Mouse (Mus musculus): Measurements from ENCODE around the gene Clcnka.
A peak's percentile ranks its signal among the peaks of the same experiment; 100 is the strongest.

The Clcnka gene

GRCm38 (mm10) chr4:141372426-141372825 lies 26.1 kb downstream of the Clcnka start:
- DNase-seq (ENCODE audit: low spot score) = peak; percentile 29

- DNase-seq (ENCODE audit: low spot score) = no peak
Observed at GRCm38 (mm10) chr4:141367997-141368791, 30.3 kb downstream of the Clcnka start, which contains the start of gene Fam131c. Gene Fam131c (plus strand): TSS chr4:141368220.

DNA sequence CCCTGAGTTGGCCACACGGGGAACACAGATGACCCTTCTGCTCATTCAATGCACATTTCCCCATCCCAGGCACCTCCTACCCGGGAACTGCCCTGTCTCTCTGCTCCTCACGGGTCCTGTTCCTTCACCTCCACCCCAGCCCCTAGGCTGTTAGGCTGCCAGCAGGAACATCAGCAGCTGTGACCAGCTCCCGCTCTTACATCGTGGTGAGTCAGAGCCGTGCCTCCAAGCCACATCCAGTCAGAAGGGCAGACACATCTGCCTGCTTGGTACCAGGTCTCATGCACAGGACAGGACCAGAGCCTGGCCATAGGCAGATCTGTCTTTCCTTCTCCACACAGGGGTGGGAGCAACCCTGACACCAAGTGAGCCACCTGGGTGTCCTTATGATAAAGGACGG lies 32.6 kb downstream of the Clcnka start:
- no peak for DNase-seq (ENCODE audit: low spot score)

DNA sequence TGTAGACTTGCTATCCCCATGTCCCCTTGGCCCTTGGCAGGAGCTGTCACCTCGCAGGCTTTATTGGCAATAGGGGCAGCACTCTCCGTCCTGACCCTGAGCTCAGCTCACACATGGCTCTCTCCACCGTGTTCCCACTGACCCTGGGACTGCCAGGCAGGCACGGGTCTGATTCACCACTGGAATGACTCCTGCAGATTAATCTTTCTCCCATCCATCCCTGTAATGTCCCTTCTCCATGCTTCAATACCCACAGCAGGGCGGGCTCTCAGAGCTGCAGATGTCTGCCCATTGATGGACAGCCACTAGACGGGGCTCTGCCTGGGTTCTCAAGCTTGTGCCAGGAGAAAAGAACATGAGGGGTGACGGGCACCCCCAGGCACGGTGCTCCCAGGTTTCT lies 33.4 kb downstream of the Clcnka start:
- no peak for DNase-seq (ENCODE audit: low spot score)

DNA sequence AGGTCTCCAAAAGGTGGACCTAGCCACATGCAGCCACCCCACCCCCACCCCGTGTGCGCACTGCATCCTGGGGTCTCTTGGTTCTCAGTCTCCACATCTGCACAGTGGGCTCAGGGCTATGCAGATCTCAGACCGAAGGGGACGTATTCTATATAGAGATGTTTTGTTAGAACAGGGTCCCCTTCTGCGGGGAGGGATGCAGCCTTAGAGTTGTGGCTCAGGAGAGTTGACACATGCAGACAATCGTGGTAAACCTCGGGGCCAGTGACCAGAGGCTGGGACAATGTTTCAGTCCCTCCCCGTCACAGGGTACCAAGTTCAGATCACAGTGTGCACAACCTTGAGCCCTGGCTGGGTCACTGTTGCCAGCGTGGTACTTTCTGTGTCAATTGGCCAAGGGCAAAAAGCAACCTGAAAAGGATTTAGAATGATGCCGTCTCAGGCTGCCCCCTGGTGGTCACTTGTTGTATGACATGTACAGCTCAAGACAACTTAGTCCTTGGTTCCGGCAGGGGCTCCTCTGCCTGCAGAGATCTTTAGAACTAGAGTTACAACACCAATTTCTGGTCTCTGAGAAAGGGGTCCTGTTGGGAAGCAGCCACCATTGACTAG lies 35.5 kb downstream of the Clcnka start:
- DNase-seq (ENCODE audit: low spot score) = peak; percentile 66

GRCm38 (mm10) chr4:141360846-141361245 lies 37.7 kb downstream of the Clcnka start:
- DNase-seq (ENCODE audit: low spot score) = peak; percentile 30

DNA sequence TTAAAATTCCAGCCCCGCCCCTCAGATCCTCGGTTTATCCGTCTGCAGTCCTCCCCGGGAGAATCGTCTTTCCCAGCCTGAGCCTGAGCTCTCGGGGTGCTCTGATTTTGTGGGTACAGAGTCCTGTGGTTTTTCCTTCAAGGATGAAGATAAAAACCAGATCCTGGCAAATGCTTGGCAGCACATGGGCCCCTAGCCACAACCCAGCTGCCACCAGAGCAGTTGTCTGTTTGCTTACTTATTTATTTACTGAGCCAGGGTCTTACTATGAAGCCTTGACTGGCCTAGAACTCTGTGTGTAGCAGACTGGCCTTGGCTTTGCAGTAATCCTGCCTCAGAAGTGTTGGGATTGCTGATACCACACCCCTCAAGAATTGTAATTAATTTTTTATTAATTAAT lies 39.3 kb downstream of the Clcnka start:
- DNase-seq (ENCODE audit: low spot score) = no peak

- DNase-seq (ENCODE audit: low spot score) = no peak
Observed at GRCm38 (mm10) chr4:141357811-141358210, 40.7 kb downstream of the Clcnka start.

DNA sequence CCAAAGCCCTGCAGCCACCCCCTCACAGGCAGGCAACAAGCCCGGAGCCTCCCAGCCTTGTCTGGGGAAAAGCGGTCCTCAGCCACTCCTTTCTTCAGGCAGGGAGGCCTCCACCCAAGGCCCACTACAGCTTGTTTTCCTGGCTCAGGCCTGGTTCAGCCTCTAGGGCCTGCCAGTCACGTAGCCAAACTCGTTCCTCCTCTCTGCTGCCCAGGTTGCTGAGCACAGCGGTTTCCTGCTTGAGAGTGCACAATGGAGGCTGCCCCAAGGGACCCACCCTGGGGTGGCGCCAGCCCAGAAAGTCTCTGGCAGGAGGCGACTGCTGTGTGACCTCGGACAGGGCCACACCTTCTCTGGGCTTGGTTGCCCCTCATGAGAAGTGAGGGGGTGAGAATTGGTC lies 44.7 kb downstream of the Clcnka start:
- DNase-seq (ENCODE audit: low spot score) = no peak

DNA sequence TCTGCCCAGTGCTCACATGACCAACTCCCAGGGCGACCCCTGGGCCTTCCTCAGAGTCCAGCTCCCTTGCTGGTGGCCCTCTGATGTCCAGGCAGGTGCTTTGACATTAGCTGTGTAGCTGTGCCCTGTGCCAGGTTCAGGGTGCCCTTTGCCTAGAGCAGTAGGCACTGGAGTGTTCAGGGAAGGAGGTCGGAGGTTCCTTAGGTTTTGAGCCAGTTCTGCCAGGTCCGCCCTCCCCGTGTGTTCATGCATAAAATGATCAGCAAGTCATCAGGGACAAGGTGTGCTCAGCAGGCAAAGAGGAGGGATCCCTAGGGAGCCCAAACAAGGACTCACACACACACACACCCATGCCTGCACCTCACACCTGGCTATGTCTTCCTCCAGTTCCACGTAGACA lies 45.5 kb downstream of the Clcnka start:
- DNase-seq (ENCODE audit: low spot score) = no peak

DNA sequence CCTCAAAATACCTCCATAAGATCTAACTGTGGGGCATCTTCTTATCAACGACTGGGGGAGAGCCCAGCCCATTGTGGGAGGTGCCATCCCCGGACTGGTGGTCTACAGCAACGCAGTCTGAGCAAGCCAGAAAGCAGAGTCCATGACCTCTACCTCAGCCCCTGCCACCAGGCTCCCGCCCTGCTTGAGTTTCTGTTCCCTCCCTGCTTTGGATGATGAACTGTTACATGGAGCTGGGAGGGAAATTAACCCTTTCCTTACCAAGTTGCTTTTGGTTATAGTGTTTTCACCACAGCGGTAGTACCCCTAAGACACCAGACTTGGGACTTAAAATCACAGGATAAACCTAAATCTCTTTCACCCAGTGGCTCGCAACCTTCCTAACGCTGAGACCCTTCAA lies 46.6 kb downstream of the Clcnka start:
- DNase-seq (ENCODE audit: low spot score) = no peak

GRCm38 (mm10) chr4:141350015-141350414 lies 48.5 kb downstream of the Clcnka start:
- DNase-seq (ENCODE audit: low spot score) = no peak

- no peak for DNase-seq (ENCODE audit: low spot score)
Observed at GRCm38 (mm10) chr4:141348616-141349015, 49.9 kb downstream of the Clcnka start.

- no peak for DNase-seq (ENCODE audit: low spot score)
Observed at GRCm38 (mm10) chr4:141347365-141347797, 51.1 kb downstream of the Clcnka start.

GRCm38 (mm10) chr4:141345219-141345618 lies 53.3 kb downstream of the Clcnka start:
- DNase-seq (ENCODE audit: low spot score) = no peak

- no peak for DNase-seq (ENCODE audit: low spot score)
Observed at GRCm38 (mm10) chr4:141343515-141343914, 55.0 kb downstream of the Clcnka start.

DNA sequence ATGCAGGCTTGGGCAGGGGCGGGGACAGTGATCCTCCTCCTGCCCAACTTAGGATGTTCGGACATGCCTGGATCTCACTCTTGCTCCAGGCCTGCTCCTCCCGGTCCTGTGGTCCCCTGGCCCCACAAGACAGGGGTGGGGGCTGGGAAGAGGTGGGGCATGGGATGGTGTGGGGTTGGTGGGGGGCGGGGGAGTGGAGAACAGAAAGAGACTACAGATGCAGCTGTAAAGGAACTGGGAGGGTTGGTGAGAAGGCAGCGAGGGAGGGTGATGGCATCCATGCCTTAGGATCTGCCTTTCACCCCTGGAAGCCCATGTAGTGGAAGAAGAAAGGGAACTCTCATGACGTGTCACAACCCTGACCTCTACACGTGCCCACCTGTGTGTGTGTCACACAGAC lies 57.0 kb downstream of the Clcnka start:
- DNase-seq (ENCODE audit: low spot score) = no peak

- no peak for DNase-seq (ENCODE audit: low spot score)
Observed at GRCm38 (mm10) chr4:141338853-141339252, 59.7 kb downstream of the Clcnka start.

DNA sequence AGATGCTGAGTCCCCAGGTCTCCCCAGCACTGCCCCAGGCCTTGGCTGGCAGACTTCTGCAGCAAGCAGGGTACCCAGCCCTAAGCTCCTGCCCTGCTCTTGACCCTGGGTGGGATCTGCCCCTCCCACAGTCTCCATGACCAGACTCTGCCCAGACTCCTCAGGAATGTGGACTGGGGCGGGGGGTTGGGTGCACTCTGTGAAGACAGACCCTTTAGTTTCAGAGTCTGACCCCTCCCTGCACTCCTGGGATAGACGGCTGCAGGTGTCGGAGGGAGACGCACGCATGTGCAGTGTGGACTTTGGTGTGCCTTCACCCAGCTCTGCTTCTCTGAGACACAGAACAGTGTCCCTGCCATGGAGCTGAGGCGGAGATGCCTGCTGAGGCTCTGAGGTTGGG lies 60.5 kb downstream of the Clcnka start:
- DNase-seq (ENCODE audit: low spot score) = no peak

GRCm38 (mm10) chr4:141336196-141336595 lies 62.3 kb downstream of the Clcnka start:
- no peak for DNase-seq (ENCODE audit: low spot score)

DNA sequence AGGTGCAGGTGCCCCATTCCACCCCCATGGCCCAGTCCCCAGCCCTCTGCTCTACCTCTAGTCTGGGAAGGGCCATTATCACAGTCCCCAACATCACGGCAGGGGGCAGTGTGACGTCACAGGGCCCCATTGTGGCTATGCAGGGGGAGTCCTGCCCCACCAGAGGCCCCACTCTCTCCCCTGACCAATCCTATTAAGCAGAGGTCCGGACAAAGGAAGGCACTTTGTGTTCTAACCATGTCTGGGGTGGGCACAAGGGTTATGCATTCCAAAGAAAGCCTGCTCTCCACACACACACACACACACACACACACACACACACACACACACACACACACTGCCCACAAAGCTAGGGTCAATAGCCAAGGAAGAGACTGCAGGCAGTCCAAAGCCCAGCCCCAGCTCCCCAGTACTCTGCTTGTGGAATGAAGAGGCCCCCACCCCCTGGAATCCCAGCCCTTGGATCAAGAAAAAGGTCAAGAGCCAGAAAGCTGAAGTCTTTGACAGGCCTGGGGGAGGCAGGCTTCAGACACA lies 63.2 kb downstream of the Clcnka start:
- DNase-seq (ENCODE audit: low spot score) = no peak

GRCm38 (mm10) chr4:141334695-141335094 lies 63.8 kb downstream of the Clcnka start:
- DNase-seq (ENCODE audit: low spot score) = peak; percentile 6

All from adipocyte (in vitro differentiated cells).